Mouse (Mus musculus): ENCODE results near the gene 2810004N23Rik.
"Not testable (repeated sequence)": the region's sequence is repeated elsewhere in the genome, so short reads cannot be mapped to it uniquely, and the experiment has no call there.

GRCm38 (mm10) chr8:124842929-124843328 is 20.0 kb downstream of the 2810004N23Rik start:
- not testable (repeated sequence) for TF ChIP-seq POLR2A (IDR thresholded peaks at IDR 0.05; ENCODE audit: low read depth, low read length); CTCF (IDR thresholded peaks at IDR 0.05; ENCODE audit: extremely low read depth, insufficient read length, insufficient replicate concordance, low read depth, low read length)

Data from small intestine, adult 2 months (tissue).